Mouse (Mus musculus) heart, adult 2 months (tissue): Measurements from ENCODE around the gene Kcnab3.

Experiments
- CTCF ChIP-seq: fragments of 200-600 bp; IDR thresholded peaks from 2 replicates; pipeline ENCODE4 v1.8.1; 2022; ENCODE audit warnings: antibody characterized with exemption, mild to moderate bottlenecking, moderate library complexity
- EP300 ChIP-seq: fragments of 200-500 bp; IDR thresholded peaks from 2 replicates; pipeline ENCODE4 v1.6.1; 2011; ENCODE audit warnings: low read depth, low read length, control low read depth; ENCODE audit not compliant: insufficient read depth

DNA sequence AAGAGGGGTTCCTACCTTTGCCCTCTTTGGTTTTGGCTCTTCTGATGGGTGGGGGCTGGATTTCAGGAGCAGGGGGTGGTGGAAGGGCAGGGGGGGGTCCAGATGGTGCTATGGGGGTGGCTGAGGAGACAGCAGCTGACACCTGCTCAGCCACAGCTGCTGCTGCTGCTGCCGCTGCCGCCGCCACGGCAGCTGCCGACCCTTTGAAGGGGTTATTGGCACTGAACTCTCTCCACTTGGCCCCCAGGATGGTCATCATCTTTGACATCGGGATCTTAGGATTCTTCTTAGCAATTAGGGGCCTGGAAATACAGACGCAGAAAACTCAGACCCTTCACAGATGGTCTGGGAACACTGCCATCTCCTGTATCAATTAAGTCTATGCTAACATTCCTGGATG, 36.0 kb downstream of the Kcnab3 start:
- no peak for TF ChIP-seq CTCF
- no peak for TF ChIP-seq EP300
